Mouse (Mus musculus): Measurements from ENCODE around the gene Bcor.

GRCm38 (mm10) chrX:12137121-12137521 is 23.0 kb downstream of the Bcor start:
- TF ChIP-seq NELFE (IDR thresholded peaks at IDR 0.05; ENCODE audit: low read depth, low read length): no peak
- TF ChIP-seq POLR2A (IDR thresholded peaks at IDR 0.05; ENCODE audit: control insufficient read depth in 1 of 2, insufficient read depth in 1 of 2, low read depth in 1 of 2, low read length in 2 of 2, poor library complexity in 1 of 2): no peak
- no peak for TF ChIP-seq NRF1 (IDR thresholded peaks at IDR 0.05; ENCODE audit: insufficient read depth, low read depth, low read length, poor library complexity, severe bottlenecking)
- TF ChIP-seq CTCF (IDR thresholded peaks at IDR 0.05 in 2 of 3, conservative IDR thresholded peaks at IDR 0.05 in 1 of 3; ENCODE audit: control insufficient read depth in 1 of 3, insufficient read depth in 1 of 3, low read depth in 2 of 3, low read length in 3 of 3, poor library complexity in 1 of 3, severe bottlenecking in 1 of 3): no peak
- TF ChIP-seq ZNF384 (IDR thresholded peaks at IDR 0.05; ENCODE audit: low read depth, low read length): no peak
- no peak for TF ChIP-seq BHLHE40 (IDR thresholded peaks at IDR 0.05; ENCODE audit: borderline replicate concordance, low read depth, low read length)
- no peak for TF ChIP-seq CHD2 (IDR thresholded peaks at IDR 0.05; ENCODE audit: low read length)
- no peak for TF ChIP-seq EP300 (IDR thresholded peaks at IDR 0.05; ENCODE audit: low read depth in 1 of 2, low read length in 2 of 2)
- TF ChIP-seq MYC (IDR thresholded peaks at IDR 0.05; ENCODE audit: low read depth, low read length): no peak
- TF ChIP-seq USF2 (IDR thresholded peaks at IDR 0.05; ENCODE audit: borderline replicate concordance in 1 of 2, insufficient read depth in 1 of 2, low read depth in 1 of 2, low read length in 2 of 2): no peak
- no peak for TF ChIP-seq MXI1 (IDR thresholded peaks at IDR 0.05; ENCODE audit: low read depth, low read length)
